Comparison of ENCODE assay signal across 8 mouse cellular contexts in genomic region chr7:99482637-99483036, GRCm38 (mm10). TPM values are rescaled to one million over a fixed set of nuclear protein-coding genes. Genes with fewer than 3 reads are reported as not detected.
DNase-seq lines count a peak whose midpoint lies in the region; ATAC-seq and TF ChIP-seq lines count a peak whose summit lies in the region.

No protein-coding gene starts in this region.

- no peaks in the 10 kb centered on the region for H3K9me3 ChIP-seq in kidney, embryonic 14.5 days (ENCODE audit: control insufficient read depth, low read length)
- H3K9me3 ChIP-seq in hindbrain, embryonic 15.5 days, result no peaks in the 10 kb centered on the region
- H3K9me3 ChIP-seq in midbrain, embryonic 16.5 days (replicated peaks; ENCODE audit: control insufficient read depth, low read length, poor library complexity, severe bottlenecking), result no peaks in the 10 kb centered on the region

- peak overlapping the region; percentile 80 for H3K27ac ChIP-seq in kidney, embryonic 14.5 days (ENCODE audit: low read depth, low read length)
- H3K27ac ChIP-seq in bone marrow macrophage, adult 2 months (ENCODE audit: insufficient read depth, low read depth, low read length), result peak overlapping the region; percentile 75
- peak overlapping the region; percentile 89; the same call in 1 of the 2 replicates for H3K27ac ChIP-seq in hindbrain, embryonic 15.5 days (replicated peaks)
- peak overlapping the region; percentile 78; the same call in 1 of the 2 replicates for H3K27ac ChIP-seq in midbrain, embryonic 16.5 days (ENCODE audit: low read length)

- no peak for TF ChIP-seq CTCF in bone marrow macrophage, adult 2 months (IDR thresholded peaks at IDR 0.05; ENCODE audit: low read depth, low read length)

- peak overlapping the region; percentile 91 for H3K4me3 ChIP-seq in kidney, embryonic 14.5 days (ENCODE audit: low read length)
- H3K4me3 ChIP-seq in bone marrow macrophage, adult 2 months (ENCODE audit: insufficient read depth, low read length), result peak overlapping the region; percentile 88
- H3K4me3 ChIP-seq in hindbrain, embryonic 15.5 days, result peak overlapping the region; percentile 74
- H3K4me3 ChIP-seq in midbrain, embryonic 16.5 days (ENCODE audit: low read depth, low read length), result peak overlapping the region; percentile 66

- H3K4me2 ChIP-seq in kidney, embryonic 14.5 days (replicated peaks; ENCODE audit: low read depth, low read length), result peak overlapping the region; percentile 86
- H3K4me2 ChIP-seq in hindbrain, embryonic 15.5 days, result peak overlapping the region; percentile 72
- H3K4me2 ChIP-seq in midbrain, embryonic 16.5 days (ENCODE audit: low read length), result peak overlapping the region; percentile 88

- no peak for TF ChIP-seq POLR2A in bone marrow macrophage, adult 2 months (IDR thresholded peaks at IDR 0.05; ENCODE audit: borderline replicate concordance, low read depth, low read length)

- peak overlapping the region; percentile 83 for H3K9ac ChIP-seq in kidney, embryonic 14.5 days (ENCODE audit: low read depth, low read length)
- H3K9ac ChIP-seq in hindbrain, embryonic 15.5 days, result peak overlapping the region; percentile 58
- peak overlapping the region; percentile 76 for H3K9ac ChIP-seq in midbrain, embryonic 16.5 days (ENCODE audit: low read depth, low read length)

- ATAC-seq in kidney, embryonic 14.5 days (ENCODE audit: low FRiP score, low TSS enrichment), result no peak
- no peak for ATAC-seq in hindbrain, embryonic 15.5 days (ENCODE audit: low FRiP score, low read depth)
- ATAC-seq in midbrain, embryonic 16.5 days, result no peak

- H3K36me3 ChIP-seq in kidney, embryonic 14.5 days (ENCODE audit: control insufficient read depth, insufficient read depth, low read length), result peaks cover 49% of the 10 kb centered on the region
- peaks cover 45% of the 10 kb centered on the region for H3K36me3 ChIP-seq in hindbrain, embryonic 15.5 days
- peaks cover 23% of the 10 kb centered on the region for H3K36me3 ChIP-seq in midbrain, embryonic 16.5 days (ENCODE audit: control insufficient read depth, insufficient read depth, low read length)

- no peaks in the 10 kb centered on the region for H3K27me3 ChIP-seq in kidney, embryonic 14.5 days (ENCODE audit: control insufficient read depth, insufficient read depth, low read length)
- 0 out of 2 replicates have a peak, but pooled peaks cover 3% of the 10 kb centered on the region for H3K27me3 ChIP-seq in hindbrain, embryonic 15.5 days
- peaks cover 4% of the 10 kb centered on the region; the same call in 1 of the 2 replicates for H3K27me3 ChIP-seq in midbrain, embryonic 16.5 days (ENCODE audit: control insufficient read depth, insufficient read depth, low read depth, low read length)

- DNase-seq in kidney, adult 9 months, result no peak
- no peak for DNase-seq in left cerebral cortex, adult 9 months (ENCODE audit: low spot score in 2 of 2)
- DNase-seq in urinary bladder, postnatal 14 days (ENCODE audit: low spot score), result no peak
- DNase-seq in spleen, postnatal 10 days (ENCODE audit: low spot score in 2 of 2), result no peak

- 1% methylated on average over 6 of the region's 6 CpGs for WGBS in kidney, embryonic 14.5 days
- 5% methylated on average over 6 of the region's 6 CpGs for WGBS in hindbrain, embryonic 15.5 days
- 3% methylated on average over 6 of the region's 6 CpGs for WGBS in midbrain, embryonic 16.5 days

- peaks cover 27% of the 10 kb centered on the region for H3K4me1 ChIP-seq in kidney, embryonic 14.5 days (ENCODE audit: control insufficient read depth, insufficient read depth, low read length)
- H3K4me1 ChIP-seq in bone marrow macrophage, adult 2 months (ENCODE audit: control insufficient read depth, insufficient read depth, low read length), result peaks cover 37% of the 10 kb centered on the region
- H3K4me1 ChIP-seq in hindbrain, embryonic 15.5 days (replicated peaks), result peaks cover 44% of the 10 kb centered on the region
- peaks cover 29% of the 10 kb centered on the region for H3K4me1 ChIP-seq in midbrain, embryonic 16.5 days (ENCODE audit: control insufficient read depth, insufficient read depth, low read length)

RNA-seq across cellular contexts. Expression of gene Rps3, which starts 0.9 kb away (rescaled TPM):
- 870 and 995 TPM in 2 replicates for polyA plus RNA-seq in kidney, embryonic 14.5 days (2014; fragmentation: Nextera tagmentation; extraction: Ambion mirVana)
- polyA plus RNA-seq in bone marrow macrophage, adult 2 months (2012; ENCODE audit: insufficient read depth, insufficient read length, missing spikeins), result 1,023 and 1,161 TPM in 2 replicates
- polyA plus RNA-seq in hindbrain, embryonic 15.5 days (2015; fragmentation: Nextera tagmentation; extraction: Ambion mirVana), result 401 and 427 TPM in 2 replicates
- 405 and 414 TPM in 2 replicates for polyA plus RNA-seq in midbrain, embryonic 16.5 days (2015; fragmentation: Nextera tagmentation; extraction: Ambion mirVana)

RNA-seq across cellular contexts. Expression of gene Klhl35, which starts 16.8 kb away (rescaled TPM):
- 1.1 and 1.5 TPM in 2 replicates for polyA plus RNA-seq in kidney, embryonic 14.5 days (2014; fragmentation: Nextera tagmentation; extraction: Ambion mirVana)
- 0.63 TPM in 1 of 2 replicates, not detected in the other for polyA plus RNA-seq in bone marrow macrophage, adult 2 months (2012; ENCODE audit: insufficient read depth, insufficient read length, missing spikeins)
- 5.0 and 7.3 TPM in 2 replicates for polyA plus RNA-seq in hindbrain, embryonic 15.5 days (2015; fragmentation: Nextera tagmentation; extraction: Ambion mirVana)
- 2.5 and 2.9 TPM in 2 replicates for polyA plus RNA-seq in midbrain, embryonic 16.5 days (2015; fragmentation: Nextera tagmentation; extraction: Ambion mirVana)

RNA-seq across cellular contexts. Expression of gene Arrb1, which starts 52.6 kb away (rescaled TPM):
- polyA plus RNA-seq in kidney, embryonic 14.5 days (2014; fragmentation: Nextera tagmentation; extraction: Ambion mirVana), result 3.5 and 3.6 TPM in 2 replicates
- polyA plus RNA-seq in bone marrow macrophage, adult 2 months (2012; ENCODE audit: insufficient read depth, insufficient read length, missing spikeins), result 127 and 135 TPM in 2 replicates
- 17.5 and 19.1 TPM in 2 replicates for polyA plus RNA-seq in hindbrain, embryonic 15.5 days (2015; fragmentation: Nextera tagmentation; extraction: Ambion mirVana)
- 18.4 and 21.0 TPM in 2 replicates for polyA plus RNA-seq in midbrain, embryonic 16.5 days (2015; fragmentation: Nextera tagmentation; extraction: Ambion mirVana)
